Mouse (Mus musculus) heart, postnatal 25 days (tissue): Measurements from ENCODE around the gene Cd44. TPM values are rescaled to one million over a fixed set of nuclear protein-coding genes. Genes with fewer than 3 reads are reported as not detected.

ENCODE experiments used
- DNase-seq: peaks from one replicate; pipeline ENCODE4 v3.0.0; 2022; ENCODE audit warnings: low spot score
- intact Hi-C: fragments of 180-260 bp; cut with DNase I; formaldehyde crosslinking; loops from one replicate; pipeline ENCODE4 v1.15.1; 2025
- total RNA-seq, 2 experiments: library from RNA; stranded (reverse); gene quantifications; 2 replicates each; pipeline ENCODE4 v1.2.3; 2021

The Cd44 gene
- total RNA-seq, 2 experiments from 2014 or later: 9.9 to 11.6 TPM

DNA sequence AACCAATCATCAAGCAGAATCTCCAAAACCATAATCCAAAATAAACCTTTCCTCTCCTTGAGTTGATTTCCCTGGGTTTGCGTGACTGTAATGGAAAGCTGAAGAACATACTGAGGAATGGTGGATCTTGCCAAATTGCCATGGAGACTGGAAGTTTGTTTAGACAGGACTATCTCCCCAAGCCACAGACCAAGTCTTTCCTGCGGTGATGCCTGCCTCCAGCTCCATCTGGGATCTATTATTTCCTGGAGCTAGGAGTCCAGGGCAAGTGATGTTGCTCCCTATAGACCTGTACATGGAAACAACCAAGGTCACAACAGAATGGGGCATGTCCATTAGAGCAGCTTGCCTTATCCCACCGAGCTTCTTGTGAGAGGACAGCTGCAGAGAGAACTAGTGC is 15.1 kb upstream of the Cd44 start:
- intact Hi-C loops: no loop called here
- no peak for DNase-seq

DNA sequence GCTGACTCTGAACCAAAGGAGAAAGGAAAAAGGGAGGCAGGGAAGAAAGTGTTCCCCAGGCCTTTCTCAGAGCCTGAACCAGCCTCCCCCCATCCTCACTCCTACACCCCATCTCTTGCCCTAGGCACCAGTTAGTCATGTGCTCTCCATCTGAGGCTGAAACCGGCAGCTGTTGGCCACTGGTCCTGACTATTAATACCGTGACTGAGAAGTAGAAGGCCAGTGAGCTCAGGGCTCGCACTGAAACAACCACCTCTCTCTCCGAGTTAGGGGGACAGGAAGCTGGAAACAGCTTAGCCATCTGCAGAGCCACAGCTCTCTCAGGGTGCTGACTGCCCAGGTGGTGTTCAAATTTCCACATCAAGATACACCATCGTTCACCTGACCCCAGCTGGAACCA is 13.2 kb upstream of the Cd44 start:
- intact Hi-C loops: no loop called here
- no peak for DNase-seq

- intact Hi-C loops: no loop called here
- DNase-seq: no peak
Observed at GRCm38 (mm10) chr2:102913833-102914545, 12.5 kb upstream of the Cd44 start.

DNA sequence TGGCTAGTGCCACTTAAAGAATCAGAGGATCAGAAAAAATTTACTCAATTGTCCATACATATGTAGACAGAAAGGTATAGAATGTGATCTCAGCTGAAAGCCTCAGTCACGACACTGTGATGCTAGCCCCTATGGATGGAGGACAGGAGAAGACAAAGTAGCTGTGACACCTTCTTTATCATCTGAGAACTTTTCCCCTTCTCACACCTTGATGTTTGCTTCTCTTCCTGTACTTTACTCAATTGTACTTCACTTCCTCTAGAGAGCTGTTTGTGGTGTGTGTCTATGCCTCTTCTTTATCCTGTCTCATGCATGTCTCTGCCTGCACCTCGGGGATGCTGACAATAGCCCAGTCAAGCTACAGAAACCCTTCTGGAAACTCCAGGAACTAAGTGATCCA is 11.5 kb upstream of the Cd44 start:
- intact Hi-C loops: no loop called here

GRCm38 (mm10) chr2:102912469-102912868 is 11.0 kb upstream of the Cd44 start:
- no peak for DNase-seq
- intact Hi-C loops: no loop called here

More for the DNA sequence above, 11.5 kb upstream of the Cd44 start:
- DNase-seq: no peak

DNA sequence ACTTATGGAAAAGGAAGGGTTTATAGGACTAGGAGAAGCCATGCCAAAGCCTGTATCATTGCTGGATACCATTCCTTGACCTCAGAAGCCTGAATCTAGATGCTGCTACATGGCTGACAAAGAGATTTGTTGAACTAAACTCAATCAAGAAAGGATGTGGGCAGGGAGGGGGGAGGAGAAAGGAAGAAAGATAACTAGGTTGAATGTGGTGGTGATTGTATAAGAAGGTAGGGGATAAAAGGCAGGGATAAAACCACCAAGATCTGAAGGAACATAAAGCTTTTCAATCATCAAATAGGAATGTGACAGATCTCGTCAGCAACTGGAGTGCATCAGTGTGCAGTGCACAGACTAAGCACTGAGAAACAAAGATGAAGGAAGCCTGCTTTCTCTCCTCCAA is 7.9 kb upstream of the Cd44 start:
- intact Hi-C loops: loop anchor here (10.0 kb wide), 1 partner anchor 105 kb away; no protein-coding TSS in a partner anchor
- DNase-seq: no peak

DNA sequence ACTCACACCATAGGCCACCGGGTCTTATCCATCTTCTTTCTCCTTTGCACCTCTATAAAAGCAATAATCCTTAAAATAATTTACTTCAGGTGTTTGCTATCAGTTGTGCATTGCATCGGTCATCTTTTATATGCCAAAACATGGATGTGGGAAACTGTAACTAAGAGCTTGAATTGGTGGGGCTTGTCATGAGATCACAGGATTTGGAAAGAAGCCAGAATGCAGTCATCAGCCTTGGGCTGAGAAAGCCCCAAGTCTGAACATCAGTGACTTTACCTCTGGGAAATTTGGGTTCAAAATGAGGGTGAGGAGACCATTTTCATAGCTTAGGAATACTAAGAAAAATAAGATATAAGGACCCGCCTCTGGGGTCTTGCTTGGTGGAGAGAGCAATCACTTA is 4.1 kb upstream of the Cd44 start:
- DNase-seq: no peak
- intact Hi-C loops: loop anchor here (10.0 kb wide), 1 partner anchor 101 kb away; no protein-coding TSS in a partner anchor

DNA sequence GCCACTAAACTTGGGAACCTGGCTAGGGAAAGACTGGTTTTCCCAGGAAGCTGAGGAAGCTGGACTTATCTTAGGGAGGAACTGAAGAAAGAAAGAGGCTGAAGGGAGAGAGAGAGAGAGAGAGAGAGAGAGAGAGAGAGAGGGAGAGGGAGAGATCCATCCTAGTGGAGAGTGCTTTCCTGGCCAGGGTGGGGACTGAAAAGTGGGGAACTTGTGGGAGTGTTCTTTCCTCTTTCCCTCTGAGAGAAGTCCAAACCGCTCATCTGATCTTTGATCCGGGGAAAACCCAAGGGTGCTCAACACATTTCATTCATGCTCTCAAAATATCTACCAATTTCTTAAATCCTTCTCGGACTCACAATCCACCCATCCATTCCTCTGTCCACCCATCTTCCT is 361 bp upstream of the Cd44 start:
- DNase-seq: no peak
- intact Hi-C loops: loop anchor here (5.0 to 10.0 kb wide), 2 partner anchors 50 to 97 kb away; no protein-coding TSS in a partner anchor

DNA sequence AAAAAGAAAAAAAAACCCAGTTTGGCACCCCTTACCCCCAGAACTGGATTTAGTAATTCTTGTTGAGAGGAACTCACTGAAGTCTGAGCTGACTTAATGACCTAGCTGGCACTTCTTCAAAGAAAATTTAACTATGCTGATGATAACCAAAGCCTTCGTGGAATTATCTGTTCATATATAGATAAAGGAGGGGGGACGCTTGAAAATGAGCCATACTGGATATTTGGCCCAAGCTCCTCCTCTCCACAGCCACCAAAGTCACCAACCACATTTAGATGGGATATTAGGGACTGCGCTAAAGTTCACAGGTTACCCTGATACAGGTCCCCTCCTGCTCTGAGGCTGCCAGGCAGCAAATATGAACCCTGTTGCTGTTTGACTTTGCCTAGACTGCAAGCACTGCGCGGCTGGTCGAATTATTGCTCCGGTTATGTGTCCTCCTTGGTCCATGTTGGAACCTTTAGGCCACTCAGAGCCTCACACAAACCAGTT is 1.2 kb downstream of the Cd44 start:
- intact Hi-C loops: loop anchor here (5.0 to 10.0 kb wide), 2 partner anchors 48 to 95 kb away; no protein-coding TSS in a partner anchor
- DNase-seq: no peak

- DNase-seq: no peak
- intact Hi-C loops: loop anchor here (10.0 kb wide), 1 partner anchor 154 kb away; no protein-coding TSS in a partner anchor
Observed at GRCm38 (mm10) chr2:102899238-102899637, 2.2 kb downstream of the Cd44 start.

- intact Hi-C loops: loop anchor here (10.0 kb wide), 1 partner anchor 154 kb away; no protein-coding TSS in a partner anchor
Observed at GRCm38 (mm10) chr2:102898585-102898984, 2.9 kb downstream of the Cd44 start.

GRCm38 (mm10) chr2:102896154-102896553 is 5.3 kb downstream of the Cd44 start:
- no peak for DNase-seq
- intact Hi-C loops: loop anchor here (10.0 kb wide), 1 partner anchor 151 kb away; no protein-coding TSS in a partner anchor

More at GRCm38 (mm10) chr2:102898585-102898984, 2.9 kb downstream of the Cd44 start:
- DNase-seq: no peak

DNA sequence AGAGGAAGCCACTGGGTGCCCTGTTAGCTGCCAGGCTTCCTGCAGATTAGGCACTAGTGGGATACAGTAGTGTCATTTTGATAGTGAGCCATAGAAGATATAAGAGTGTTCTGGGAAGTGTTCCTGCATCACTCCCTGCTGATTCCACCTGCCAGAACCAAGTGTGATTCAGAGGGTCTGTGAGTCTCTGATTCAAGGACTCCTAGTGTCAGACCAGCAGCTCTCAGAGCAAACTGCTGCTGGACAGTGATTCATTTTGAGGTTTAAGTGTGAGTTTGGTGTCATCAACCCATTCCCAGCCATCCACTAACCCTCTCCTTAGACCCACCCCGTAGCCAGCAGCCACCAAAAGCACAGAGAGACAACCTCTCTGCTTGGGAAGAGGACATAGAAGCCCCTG is 6.3 kb downstream of the Cd44 start:
- intact Hi-C loops: loop anchor here (10.0 kb wide), 1 partner anchor 150 kb away; no protein-coding TSS in a partner anchor
- no peak for DNase-seq

DNA sequence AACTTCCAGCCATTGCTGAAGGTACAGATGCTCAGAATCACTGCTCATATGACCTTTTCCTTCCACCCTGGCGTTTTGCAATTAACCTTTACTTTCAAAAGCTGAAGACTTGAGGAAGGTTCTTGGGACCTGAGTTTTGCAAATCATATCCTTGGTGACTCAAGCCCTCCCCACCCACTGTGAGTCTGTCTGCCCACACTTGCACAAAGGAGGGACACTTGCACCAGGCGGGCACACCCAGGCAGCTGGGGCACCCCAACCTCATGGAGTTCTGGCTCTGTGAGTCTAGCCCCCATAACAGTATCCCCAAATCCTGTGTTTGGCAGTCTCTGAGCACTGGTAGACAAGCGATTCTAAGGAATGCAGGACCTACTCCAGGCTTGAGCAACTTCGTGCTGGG is 6.7 kb downstream of the Cd44 start:
- no peak for DNase-seq
- intact Hi-C loops: loop anchor here (10.0 kb wide), 1 partner anchor 150 kb away; no protein-coding TSS in a partner anchor

GRCm38 (mm10) chr2:102888688-102889225 is 12.7 kb downstream of the Cd44 start:
- DNase-seq: no peak
- intact Hi-C loops: no loop called here

- no peak for DNase-seq
- intact Hi-C loops: no loop called here
Observed at GRCm38 (mm10) chr2:102887137-102887536, 14.3 kb downstream of the Cd44 start.

- intact Hi-C loops: no loop called here
- no peak for DNase-seq
Observed at GRCm38 (mm10) chr2:102886306-102886935, 15.0 kb downstream of the Cd44 start.

GRCm38 (mm10) chr2:102882597-102883272 is 18.7 kb downstream of the Cd44 start:
- intact Hi-C loops: no loop called here
- DNase-seq: no peak

DNA sequence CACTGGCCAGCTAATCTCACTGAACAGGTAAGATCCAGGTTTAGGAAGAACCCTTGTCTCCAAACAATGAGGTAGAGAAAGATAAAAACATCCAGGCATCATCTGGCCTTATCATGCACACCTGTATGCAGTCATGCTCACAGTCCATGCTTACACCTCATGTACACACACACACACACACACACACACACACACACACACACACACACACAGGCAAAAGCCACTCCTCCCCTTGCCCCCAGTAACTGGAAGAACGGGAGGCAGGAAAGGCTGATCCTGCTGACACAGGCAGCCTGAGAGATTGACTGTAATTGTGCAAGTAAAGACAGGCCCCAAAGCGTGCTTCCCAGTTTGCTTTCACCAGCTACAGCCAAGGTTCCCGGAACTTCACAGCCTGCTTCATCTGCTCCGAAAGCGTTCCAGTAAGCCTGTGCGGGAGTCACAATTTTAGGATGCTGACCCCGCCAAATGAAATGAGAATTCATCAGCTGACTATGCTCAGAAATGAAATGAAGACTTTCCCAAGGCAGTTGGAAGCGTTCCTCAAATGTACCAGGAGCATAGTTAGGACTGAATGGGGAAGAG is 19.4 kb downstream of the Cd44 start:
- intact Hi-C loops: no loop called here
- DNase-seq: no peak

- intact Hi-C loops: no loop called here
- no peak for DNase-seq
Observed at GRCm38 (mm10) chr2:102878513-102878912, 23.0 kb downstream of the Cd44 start.
